Mouse (Mus musculus): ENCODE data around the gene Trem2.

DNA sequence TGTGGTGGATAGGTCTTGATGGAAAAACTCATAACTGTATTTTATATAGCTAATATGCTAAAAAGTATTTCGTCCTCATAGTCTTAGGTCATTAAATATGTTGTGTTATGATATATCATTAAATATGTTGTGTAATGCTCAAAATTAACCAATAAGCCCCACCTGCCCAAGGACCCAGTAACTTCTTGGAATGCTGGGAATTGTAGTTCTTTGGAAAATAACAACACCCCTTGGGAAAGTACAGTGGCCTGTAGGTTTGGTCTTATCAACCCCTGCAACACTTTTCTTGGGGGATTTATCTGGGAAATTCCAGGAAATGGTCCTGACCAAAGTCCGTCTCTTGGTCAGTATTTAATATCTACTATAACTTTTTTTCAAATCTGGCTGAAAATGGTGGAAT lies 3.1 kb upstream of the Trem2 start:
- no peak for TF ChIP-seq CTCF (IDR thresholded peaks at IDR 0.05; ENCODE audit: low read depth)
- TF ChIP-seq EP300 (IDR thresholded peaks at IDR 0.05; ENCODE audit: low read depth): no peak

Data from liver, embryonic 14.5 days (tissue).